Mouse (Mus musculus): ENCODE results near the gene Hmgcl.

The Hmgcl gene

DNA sequence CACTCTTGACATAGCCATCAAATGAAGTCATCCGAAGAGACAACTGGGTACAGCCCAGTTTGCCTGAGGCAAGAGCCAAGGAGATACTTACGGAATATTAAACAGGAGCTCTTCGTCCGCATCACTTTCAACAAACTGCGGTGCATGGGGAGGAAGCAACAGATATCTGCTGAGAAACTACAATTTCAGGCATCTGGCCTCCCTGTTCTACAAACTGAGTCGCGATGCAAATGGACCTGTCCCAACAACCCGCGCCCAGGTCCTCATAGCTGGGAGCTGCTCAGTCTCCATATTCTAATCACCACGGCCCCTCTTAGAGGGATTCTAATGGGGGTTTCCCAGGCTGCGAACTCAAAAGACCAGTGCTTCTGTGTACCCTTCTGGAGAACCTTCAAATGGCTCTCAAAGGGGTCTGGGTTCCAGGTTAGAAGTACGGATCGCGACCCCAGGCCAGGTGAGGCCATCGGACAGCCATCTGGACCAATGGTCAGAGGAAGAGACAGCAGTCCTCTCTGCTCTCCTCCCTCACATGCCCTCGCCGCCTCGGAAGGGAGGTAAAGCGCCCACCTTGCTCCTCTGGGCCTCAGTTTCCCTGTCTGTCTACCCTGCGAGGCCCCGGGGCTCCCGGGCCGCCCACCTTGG is 40.2 kb downstream of the Hmgcl start:
- no peak for DNase-seq (ENCODE audit: low spot score in 2 of 2)

DNA sequence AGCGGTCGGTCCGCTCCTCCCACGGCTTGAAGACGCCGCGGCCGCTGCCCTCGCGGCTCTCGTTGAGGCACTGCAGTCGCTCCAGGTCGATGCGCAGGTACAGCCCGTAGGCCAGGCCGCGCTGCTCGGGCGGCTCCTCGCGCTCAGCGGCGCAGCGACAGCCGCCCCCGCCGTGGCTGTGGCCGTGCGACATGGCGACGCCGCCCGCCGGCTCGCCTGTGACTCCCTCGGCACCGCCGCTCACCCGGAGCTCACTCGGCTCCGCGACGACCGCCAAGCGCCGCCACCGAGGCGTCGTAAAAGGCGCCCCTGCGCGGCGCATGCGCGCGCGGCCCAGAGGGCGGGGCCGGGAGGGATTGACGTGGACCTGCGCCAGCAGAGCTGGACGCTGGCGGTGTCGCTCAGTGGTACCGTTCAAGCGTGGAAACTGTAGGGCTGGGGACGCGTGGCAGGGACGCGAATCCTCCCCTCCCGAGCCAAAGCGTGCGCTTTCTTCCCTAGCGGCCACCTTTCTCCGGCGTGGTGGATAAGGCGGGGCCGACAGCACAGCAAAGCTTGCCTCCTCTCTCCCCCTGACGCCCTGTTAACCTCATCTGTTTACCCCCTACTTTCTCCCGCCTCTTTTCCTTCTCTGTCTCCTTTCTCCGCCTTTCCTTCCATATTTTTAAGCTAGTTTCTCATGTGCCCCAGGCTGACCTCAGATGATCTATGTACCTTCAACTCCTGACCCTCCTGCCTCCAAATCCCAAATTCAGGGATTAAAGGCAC is 40.9 kb downstream of the Hmgcl start, which contains the start of gene Pithd1:
Gene Pithd1 (minus strand): TSS at position 322 of the 768 bp plus-strand sequence.
- peak; percentile 95 to 97 for DNase-seq (ENCODE audit: low spot score in 2 of 2)

DNA sequence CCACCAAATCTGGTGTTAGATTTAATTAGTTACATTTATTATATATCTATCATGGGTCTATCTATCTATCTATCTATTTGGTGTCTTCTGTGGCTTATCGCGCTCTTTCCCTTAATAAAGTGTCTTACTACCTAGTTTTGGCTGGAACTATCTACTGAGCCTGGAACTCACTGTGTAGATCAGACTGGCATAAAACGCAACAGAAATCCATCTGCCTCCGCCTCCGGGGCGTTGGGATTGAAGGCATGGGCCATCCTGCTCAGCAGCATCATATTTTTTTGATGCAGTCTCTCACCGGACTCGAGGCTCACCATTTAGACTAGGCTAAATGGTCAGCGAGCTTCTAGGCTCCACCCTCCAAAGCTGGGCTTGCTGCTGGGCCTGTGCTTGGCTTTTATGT is 41.5 kb downstream of the Hmgcl start:
- no peak for DNase-seq (ENCODE audit: low spot score in 2 of 2)

DNA sequence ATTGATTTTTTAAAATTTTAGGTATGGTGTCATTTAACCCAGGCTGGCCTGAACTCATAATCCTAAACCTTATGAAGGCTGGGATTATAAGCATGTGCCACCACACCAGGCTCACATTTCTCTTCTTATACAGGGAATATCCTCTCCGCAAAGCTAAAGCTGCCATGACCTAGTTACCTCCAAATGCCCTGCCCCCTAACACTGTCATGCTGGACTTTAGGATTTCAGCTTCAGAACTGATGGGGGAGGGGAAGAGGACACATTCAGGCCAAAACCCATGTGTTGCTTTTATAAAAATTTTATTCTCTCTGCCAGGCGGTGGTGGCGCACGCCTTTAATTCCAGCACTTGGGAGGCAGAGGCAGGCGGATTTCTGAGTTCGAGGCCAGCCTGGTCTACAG is 47.7 kb downstream of the Hmgcl start:
- DNase-seq (ENCODE audit: low spot score in 2 of 2), result no peak

DNA sequence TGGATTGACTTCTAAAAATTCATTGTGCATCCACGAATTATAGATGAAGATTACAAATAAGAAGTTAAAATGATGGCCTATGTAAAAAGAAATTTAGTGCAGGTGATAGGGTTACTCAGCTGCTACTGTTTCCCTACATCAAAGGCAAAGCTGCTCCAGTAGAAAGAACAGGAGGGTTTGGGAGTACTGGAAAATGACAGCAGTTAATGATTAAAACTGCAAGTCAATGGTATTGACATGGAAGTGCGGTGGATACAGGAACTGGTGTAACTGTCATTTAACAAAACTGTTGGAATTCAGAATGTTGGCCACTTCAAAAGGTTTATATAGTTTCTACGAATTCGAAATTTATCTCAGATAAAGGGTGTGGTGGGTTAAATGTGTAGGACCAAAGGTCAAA is 48.9 kb downstream of the Hmgcl start:
- DNase-seq (ENCODE audit: low spot score in 2 of 2), result no peak

DNA sequence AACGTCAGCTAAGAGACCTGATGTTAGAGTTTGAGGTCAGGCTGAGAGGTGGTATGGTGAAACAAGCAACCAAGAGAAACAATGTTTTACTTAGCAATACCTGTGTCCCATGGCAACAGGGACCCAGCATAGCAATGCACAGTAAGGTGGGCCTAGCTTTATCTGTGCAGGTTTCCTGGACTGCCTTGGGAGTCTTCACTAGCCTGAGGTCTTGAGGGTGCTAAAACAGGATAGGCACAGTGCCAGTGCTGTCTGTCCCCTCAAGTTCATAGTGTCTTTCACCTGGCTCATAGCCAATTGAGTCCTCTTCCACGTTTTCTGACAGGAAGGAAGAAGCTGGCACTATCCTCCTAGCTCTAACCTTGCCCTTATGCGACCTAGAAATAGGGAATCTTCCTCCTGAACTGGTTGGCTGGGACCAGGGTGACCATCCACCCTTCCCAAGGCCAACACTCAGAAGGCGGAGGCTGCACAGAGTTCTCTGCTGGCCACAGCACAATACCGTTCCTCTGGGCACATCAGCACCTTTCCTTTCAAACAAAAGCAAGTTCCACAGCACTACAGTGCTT is 57.9 kb downstream of the Hmgcl start:
- DNase-seq (ENCODE audit: low spot score in 2 of 2), result no peak

DNA sequence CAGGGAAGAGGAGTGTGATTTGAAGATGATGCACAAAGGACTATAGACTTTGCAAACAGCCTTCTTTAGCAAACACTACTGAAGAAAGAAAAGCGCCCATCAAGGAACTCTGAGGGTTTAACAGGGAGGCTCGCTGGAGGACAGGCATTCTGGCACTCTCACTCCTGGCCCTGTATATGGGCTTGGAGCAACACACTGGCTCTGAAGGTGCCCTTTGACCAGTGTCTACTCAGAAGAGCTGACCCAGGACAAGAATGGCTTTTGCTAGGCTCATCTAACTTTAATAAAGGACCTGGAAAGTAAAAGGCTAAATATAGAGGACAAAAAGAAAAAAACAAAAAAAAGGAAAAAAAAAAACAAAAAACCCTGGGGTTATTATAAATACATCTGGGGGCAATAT is 58.7 kb downstream of the Hmgcl start:
- no peak for DNase-seq (ENCODE audit: low spot score in 2 of 2)

DNA sequence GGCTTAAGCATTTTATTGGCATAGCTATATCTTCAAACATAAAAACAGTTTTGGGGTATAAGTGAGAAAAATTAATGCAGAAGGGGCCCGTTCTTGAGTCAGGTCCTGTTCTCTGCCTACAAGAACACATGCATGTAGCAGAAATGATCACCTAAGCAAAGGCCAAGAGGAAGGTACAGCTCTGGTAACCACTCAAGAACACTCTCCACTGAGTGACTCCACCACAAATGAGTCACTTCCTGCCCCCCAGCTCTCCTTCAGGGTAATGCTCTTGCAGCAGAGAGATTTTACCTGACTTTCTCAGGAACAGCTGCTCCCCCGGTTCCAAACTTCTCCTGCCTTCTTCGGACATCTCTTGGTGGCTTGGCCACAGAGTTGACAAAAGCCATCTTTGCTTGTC is 60.6 kb downstream of the Hmgcl start:
- DNase-seq (ENCODE audit: low spot score in 2 of 2), result no peak

DNA sequence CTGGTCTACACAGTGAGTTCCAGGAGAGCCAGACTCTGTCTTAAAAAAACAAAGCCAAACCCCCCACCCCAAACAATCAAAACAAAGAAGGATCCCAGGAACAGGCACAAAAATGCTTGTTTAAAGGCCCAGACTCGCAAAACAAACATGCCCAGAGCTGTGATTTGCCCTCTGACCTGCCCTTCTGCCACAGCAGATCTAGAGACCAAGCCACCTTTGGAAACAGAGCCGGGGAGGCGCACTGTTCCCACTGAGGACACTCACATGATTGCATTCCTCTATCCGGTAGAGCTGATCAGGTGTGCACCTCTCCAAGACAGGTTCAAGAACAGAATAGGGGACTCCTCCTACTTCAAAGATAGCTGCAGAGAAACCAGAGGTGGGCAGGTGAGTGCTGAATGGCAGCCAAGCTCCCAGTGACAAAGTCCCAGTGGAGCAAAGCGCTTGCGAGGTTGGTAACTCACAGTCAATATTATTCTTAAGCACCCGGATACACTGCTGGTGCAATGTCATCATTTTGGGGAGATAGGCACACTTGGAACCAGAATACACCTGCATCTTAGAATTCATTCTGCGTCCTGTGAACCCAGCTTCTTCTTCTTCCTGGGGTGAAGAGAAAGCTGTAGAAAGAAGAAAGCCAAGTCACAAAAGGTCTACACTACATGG is 62.7 kb downstream of the Hmgcl start:
- no peak for DNase-seq (ENCODE audit: low spot score in 2 of 2)

DNA sequence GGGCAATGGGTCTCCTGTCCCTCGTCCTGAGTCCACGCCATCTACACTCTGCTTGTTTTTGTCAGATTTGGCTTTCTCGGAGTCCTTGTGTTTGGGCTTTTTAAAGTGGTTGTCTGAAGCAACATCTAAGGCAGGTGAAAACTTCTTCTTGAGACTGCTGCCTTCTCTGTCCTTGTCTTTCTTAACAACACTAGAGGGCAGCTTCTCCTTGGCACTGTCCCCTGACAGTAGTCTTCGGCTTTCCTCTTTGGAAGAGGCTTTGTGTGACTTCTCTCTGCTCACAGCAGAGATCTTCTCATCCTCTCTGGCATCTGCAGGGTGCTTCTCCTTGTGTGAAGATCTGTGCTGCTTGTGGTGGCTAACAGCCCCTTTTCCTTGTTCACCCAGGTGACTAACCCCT is 64.3 kb downstream of the Hmgcl start:
- no peak for DNase-seq (ENCODE audit: low spot score in 2 of 2)

Data from spleen, postnatal 4 days (tissue).